Mouse (Mus musculus) left cerebral cortex, adult 18-20 months (tissue): ENCODE measurements around the gene Arap1. TPM values are rescaled to one million over a fixed set of nuclear protein-coding genes. Genes with fewer than 3 reads are reported as not detected.

Source experiments
- DNase-seq, 2 experiments: peaks; one replicate each; pipeline ENCODE4 v3.0.0; 2021 to 2022; ENCODE audit warnings: low spot score in 2 of 2, mixed read lengths in 1 of 2
- total RNA-seq, 2 experiments: library from RNA; stranded (reverse); gene quantifications; 2 replicates each; pipeline ENCODE4 v1.2.3; 2021

Arap1 gene
- total RNA-seq, 2 experiments from 2014 or later, result 15.6 to 24.1 TPM

DNA sequence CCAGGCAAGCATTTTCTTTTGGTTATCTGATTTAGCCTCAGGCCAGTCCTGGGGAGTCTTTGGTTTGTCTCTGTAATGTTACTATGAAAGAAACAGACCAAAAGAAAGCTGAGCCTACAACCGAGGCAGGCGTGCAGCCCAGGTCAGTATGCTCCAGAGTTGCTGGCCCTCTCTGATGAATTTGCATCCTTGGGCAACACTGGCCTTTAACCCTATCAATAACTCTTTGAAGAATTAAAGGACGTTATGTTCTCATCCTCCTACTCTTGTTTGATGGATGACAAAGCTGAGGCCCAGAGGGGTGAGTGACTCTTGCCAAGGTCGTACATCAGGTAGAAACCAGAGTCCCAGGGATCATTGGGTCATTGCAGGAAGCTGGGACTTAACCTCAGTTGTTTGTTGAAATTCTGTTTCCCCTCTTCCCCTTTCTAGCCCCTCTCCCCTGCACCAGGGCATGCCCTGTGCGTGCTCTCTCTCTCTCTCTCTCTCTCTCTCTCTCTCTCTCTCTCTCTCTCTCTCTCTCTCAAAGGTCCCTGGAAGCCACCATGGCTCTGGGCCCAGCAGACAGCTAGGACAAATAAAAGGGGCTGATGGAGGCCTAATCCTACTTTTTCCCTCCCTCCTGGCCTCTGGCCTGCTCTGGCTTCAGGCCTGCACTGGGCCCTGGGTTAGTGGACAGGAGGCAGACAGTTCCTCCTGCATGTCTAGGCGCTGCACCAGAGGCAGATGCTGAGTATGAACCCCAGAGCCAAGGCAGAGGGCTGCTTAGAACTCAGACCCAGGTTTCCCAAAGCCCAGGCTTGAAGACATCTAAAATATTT is 23.5 kb upstream of the Arap1 start:
- no peak for DNase-seq

DNA sequence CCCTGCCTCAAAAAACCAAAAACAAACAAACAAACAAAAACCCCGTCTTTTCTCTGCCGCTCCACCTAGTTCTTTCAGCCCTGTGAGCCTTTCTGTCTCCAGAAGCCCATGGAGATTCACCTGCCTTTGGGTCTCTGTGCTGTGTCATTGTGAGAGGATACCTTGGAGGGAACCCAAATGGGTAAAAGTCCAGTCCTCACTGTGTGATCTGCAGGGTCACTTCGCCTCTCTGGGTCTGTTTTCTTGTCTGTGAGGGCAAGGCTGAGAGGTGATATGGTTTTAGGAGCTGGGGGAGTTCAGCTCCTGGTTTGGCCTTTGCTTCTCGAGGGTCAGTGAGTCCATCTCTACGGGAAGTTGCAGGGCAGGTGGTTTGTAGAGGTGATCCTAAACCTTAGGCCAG is 21.9 kb upstream of the Arap1 start:
- no peak for DNase-seq

DNA sequence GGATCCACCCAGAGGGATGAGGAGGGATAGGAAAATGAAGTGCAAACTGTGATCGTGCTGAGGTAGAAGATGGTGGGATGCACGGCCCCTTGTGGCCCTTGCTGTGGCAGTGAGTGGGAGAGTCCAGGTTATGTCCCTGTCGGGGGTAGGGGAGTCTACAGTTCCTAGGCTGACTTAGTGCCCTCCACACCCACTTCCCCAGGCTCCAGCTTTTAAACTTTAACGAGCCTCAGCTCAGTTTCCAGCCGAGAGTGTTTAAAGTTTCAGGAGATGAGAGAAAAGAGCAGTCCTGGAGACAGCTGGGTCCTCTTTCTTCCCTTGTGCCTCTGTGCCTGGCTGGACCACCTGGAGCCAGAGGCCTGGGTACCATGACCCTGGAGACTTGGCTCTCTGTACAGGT is 20.6 kb upstream of the Arap1 start:
- DNase-seq, result no peak

DNA sequence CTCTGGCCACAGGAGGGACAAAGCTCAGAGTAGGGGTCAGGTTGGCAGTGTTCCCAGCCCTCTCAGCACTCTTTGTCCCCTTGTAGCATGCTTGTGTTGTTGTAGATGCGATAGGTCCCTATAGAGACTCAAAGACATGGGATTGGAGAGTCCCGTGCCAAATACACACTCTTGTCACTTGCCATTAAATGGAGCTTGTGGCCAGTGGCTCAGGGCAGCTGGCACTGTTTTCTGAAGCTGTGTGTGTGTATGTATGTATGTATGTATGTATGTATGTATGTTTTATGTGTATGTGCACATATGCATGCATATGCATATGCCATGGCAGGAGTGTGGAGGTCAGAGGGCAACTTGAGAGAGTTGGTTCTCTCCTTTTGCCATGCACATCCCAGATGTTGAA is 20.1 kb upstream of the Arap1 start:
- no peak for DNase-seq

DNA sequence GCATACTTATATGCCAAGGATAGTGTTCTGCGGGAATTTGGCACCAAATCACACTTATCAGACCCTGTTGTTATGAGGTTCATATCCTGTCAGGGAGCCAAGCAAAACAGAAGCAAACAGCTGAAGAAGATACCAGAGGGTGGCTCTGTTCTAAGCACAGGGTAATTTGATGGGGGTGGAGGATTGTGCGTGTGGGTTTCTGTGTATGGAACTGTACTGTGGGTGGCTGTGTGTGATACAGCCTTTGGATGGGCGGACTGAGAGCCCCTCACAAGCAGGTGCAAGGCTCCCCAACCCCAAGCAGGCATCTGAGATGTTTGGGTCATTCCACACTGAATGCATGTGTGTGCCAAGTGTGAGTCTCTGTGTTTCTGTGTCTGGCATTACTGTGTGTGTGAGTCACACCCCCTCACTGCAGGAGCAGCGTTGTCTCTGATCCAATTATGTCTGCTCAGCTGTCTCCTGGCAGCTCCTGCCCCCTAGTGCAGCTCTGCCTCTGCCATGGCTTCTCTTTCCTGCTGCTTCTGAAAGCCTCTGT is 19.2 kb upstream of the Arap1 start:
- DNase-seq, result peak; percentile 58 to 75

DNA sequence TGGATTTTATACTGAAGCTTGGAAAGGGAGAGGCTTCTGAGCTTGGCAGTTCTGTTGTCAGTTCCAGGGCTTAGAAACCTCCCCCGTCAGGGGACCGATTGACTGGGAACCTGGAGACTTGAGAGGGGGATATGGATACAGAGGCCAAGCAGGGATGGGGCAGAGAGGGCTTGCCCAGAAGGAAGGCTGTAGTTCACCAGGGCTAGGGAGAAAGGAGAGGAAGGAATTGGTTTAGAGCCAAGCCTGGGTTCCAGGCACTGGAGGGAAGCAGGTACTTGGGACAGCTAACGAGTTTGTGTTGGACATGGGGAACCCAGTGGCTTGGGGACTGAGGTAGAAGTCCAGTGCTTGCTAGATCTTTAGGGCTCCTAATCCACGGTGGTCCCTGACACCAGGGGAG is 18.3 kb upstream of the Arap1 start:
- DNase-seq, result no peak

DNA sequence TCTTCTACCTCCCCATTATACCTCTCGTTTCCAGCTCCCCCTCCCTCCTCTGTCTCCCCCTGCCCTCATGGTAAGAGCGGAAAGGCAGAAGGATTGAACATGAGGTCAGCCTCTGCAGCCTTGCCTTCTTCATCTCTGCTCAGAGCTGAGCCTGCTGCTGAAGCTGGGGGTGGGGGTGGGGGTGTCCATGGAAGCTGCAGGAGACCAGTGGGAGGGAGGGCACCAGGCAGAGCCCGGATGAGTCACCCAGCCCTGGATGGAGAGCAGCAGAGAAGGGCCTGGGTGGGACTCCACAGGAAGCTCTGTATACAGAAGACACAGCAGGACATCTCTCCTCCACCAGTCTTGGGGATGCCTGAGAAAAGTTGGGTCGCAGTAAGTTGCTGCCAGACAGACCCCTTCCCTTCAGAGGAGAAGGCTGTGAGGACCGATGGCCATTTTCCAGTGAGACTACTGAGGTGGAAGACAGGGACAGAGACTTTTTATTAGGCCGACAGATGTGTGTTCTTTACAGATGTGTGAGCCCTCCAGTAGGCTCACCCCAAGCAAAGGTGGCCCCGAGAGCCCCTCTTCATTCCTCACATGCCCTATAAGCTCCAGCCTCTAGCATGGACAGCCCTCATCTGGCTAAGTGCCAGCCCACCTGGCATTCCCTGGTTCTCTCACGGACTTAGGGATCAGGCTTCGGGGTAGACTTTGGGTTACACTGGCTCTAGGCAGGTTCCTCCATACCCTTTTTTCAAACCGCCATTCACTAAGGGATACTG is 17.6 kb upstream of the Arap1 start:
- no peak for DNase-seq

DNA sequence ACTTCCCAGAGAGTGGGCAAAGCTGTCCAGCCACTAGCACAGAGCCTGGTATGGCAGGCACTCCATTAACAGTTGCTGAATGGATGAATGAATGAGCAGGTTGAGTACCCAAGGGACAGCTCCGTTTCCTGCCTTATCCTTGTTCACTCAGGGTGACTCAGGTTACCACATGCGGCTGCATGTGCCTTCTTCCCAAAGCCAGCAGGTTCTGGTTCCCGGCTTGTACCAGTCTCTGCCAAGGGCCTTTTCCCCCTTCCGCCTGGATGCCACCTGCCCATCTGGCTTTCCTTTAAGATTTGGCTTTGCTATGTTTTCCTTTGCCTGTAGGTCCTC is 17.1 kb upstream of the Arap1 start:
- no peak for DNase-seq

DNA sequence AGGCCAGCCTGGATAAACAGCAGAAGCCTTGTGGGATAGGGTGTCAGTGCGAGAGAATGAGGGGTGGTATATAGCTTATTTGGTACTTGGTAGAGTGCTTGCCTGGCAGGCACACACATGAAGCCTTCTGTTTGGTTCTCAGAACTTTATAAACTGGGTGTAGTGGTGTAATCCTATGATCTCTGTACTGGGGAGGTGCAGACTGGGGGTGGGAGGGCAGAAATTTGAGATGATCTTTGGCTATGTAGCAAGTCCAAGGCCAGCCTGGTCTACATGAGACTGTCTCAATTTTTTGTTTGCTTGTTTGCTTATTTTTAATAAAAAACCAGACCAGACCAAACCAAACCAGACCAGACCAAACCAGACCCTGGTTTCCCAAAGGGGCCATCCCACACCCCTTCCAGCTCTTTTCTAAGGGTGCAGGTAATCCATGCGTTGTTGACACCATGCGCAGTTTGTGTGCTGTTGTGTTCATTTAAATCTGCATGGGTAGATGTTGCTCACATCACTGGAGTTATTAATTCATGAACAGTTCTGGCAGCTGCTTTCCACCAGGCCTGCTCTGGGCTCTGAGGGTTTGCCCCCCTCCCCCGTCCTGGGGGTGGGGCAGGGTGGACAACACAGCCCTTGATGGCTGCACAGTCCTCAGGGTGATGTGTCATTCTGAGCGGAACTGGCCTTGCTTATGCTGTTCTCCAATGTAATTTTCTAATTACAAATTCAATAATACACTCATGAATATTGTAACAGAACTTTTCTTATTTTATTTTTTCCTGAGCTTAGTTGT is 15.6 kb upstream of the Arap1 start:
- no peak for DNase-seq

DNA sequence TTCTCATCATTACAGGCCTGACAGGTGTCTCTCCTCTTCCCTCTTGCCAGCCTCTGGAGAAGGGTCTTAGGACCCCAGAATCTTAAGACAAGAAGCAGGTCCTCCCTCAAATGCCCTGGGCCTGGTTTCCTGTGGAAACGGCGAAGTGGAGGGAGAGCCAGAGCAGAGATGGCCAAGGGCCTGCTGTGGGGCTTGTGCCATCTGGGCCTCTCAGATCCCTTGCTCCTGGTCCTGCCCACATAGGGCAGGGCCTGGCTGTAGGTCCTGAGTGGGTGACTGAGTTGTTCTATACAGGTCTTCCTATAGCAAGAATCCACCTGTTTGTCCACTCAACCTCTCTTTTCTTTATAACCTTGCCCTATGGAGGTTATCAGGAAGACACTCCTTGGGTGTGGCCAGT is 12.6 kb upstream of the Arap1 start:
- no peak for DNase-seq

DNA sequence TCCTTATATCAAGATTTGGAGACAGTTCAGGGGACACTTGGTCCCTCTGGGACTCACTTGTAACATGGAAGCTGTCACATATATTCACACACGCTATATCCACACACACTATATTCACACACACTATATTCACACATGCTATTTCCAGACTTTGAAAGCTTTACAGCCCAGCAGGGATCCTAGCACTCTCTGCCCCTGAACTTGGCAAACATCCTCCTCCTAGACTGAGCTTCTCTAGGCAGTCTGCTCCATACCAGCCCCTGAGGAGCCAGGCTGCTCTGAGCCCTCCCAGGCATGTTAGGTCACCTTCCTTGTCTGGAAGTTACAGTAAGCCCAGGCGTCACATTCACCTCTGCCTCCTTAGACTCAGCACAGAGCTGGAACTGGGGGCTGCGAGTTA is 11.2 kb upstream of the Arap1 start:
- no peak for DNase-seq

DNA sequence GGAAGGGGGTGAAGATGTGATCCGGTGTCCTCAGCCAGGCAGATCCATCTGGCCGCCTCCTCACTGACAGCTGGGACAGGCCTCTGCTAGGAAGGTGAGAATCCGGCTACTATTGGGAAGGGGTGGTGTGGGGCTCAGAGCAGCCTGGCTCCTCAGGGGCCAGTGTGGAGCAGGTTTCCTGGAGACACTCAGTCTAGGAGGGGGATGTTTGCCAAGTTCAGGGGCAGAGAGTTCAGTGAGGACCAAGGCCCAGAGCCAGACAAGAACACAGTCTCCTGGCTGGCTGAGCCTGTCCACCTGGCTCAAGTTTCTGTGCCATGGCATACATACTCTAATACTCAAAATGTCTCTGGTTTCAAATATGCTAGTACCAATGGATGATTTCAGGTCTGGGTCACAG is 10.5 kb upstream of the Arap1 start:
- no peak for DNase-seq

DNA sequence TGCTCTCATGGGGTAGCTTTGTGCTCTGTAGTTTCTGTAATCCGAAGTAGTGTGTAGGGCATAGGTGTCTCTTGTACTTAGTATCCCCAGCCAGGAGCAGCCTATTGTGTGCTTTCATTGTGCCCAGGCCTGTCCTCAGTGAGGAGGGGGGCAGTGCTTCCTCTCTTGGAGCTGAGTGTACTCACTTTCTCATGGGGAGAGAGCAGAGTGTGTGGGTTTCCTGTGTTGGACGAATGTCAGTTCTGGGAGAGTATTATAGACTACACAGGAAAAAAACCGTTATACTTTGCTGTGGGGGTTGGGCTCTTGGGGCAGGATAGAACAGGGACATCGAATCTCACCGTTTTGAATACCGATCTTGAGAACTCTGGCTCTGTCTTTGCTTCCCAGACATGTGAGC is 6.5 kb upstream of the Arap1 start:
- DNase-seq, result no peak

DNA sequence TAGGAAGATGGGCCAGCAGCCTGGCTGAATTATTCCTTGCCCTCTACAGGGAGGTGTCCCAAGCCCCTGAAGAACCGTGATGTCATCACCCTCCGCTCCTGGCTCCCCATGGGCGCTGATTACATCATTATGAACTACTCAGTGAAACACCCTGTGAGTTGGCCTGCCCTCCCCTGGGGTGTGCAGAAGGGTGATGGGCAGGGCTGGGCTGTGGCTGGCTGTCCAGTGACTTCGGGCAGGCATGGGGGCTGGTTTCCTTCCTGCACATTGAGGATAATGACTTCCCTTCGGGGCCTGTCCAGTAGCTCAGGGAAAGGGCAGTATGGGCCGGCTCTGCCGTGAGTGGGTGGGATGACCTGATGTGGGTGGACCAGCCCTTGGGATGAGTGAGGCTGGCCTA is 4.7 kb upstream of the Arap1 start:
- no peak for DNase-seq

DNA sequence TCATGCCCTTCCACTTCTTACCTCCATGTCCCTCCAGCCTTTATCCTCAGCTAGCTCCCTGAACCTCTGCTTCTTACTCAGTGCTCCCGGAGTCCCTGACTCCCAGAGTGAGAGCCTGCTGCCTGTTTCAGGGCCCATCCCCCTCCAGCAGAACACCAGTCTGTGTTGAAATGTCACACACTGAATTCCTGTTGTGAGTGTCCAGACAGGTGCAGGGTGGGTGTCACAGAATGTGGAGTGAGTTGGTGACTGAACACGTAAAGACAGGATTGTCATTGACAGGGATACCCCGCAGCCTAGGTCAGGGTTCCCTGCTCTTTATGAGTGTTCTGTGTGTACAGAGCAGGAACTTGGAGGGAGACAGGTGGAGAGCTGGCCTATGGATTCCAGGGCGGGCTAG is 3.0 kb upstream of the Arap1 start:
- no peak for DNase-seq

DNA sequence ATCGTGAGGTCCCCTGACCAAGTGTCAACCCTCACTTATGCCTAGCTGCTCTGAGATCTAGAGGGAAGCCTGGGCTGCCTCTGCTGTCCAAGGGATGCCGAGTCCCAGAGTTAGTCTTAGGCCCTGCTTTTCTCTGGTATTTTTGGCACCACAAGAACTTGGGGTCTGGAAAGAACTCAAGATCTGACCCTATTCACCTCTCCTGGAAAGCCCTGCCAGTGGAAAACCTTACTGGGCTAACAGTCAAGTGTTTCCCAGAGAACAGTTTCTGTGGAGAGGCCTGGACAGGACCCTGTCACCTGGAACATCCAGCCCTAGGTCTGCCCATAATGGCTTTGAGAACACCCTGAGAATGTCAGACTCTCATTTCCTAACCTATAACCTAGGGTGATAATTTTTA is 876 bp upstream of the Arap1 start:
- no peak for DNase-seq

DNA sequence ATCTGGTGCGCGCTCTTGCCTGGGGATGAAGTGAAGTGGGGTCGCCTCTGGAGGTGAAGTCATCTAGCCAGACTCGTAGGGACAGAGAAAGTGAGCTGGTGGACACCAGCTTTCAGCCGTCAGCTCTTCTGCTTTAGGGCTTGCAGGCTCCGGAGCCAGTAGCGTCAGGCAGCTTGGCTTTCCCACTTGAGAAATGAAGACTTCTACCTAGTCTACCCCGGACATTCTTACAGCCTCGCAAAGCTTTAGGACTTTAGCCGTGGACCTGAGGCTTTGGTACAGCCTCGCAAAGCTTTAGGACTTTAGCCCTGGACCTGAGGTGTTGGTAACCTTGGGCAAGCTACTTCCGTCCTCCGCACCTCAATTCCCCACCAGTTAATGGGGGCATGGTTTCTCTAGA is 445 bp downstream of the Arap1 start:
- no peak for DNase-seq

DNA sequence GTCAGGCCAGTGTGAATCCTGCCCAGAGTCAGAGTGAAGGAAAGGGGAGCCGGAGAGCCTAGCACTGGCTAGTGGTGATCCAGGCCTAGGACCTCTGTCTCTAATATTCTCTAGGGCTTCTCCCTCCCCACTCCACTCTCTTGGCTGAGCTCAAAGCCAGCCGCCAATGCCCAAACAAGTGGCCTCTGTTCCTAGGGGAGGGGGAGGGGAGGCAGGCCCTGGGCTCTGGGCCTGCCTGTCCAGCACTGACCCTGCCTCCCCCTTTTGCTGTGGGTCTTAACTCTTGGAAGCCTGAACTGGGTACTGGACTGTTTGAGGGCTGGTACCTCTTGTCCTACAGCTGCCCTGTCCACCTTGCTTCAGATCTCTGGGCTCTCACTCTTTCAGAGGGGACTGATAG is 2.0 kb downstream of the Arap1 start:
- DNase-seq, result peak in 1 of 2 experiments; percentile 41

DNA sequence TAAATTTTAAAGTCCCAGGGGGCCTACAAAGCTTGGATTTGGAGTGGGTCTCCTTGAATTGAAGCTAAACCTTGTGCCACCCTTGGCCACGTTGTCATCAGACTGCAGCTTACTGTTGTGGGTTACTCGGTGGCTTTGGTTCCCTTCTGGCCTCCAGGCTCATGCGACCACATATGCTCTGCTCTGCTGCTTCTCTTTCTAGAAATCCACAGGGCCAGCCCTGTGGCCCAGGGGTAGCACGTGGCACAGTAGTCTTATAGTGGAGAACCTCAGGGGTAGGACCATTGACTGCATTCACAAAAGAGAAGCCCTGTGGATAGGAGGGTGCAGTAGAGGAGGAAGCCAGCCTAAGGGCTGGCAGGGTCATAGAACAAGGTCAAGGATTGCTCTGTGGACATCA is 4.5 kb downstream of the Arap1 start:
- DNase-seq, result no peak

DNA sequence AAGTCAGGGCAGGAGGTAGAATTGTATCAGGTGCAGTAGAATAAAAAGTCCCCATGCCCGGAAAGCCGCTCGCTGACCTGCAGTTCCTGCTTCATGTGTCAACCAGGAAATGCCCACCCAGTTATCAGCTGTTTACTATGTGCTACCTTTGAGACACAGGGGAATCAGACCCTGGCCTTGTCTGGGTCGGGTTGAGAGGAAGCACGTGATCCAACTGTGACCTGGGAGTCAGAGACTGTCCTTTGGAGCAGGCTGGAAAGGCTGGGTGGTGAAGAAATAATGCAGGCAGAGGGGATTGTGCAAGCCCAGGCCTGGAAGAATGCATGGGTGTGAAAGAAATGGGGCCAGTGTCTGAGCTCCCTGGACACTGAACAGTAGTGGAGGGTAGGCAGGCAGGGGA is 6.6 kb downstream of the Arap1 start:
- DNase-seq, result no peak

DNA sequence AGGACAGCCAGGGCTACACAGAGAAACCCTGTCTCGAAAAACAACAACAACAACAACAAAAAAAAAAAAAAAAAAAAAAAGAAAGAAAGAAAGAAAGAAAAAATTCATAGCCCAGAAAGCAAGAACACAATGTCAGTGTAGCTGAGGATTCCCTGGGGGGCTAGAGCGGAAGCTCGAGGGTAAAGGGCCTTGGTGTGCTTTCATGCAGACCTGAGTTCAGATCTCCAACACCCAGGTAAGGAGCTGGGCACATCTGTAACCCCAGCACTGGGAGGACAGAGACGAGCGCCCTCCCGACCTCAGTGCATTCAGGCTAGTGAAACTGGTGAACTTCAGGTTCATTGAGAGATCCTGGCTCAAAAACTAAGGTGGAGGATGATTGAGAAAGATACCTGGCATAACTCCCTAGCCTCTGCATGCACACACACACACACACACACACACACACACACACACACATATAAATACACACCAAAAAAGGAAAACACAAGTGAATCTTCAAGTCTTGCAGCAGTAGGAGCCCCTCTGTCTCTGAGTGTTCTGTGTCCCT is 7.8 kb downstream of the Arap1 start:
- no peak for DNase-seq

DNA sequence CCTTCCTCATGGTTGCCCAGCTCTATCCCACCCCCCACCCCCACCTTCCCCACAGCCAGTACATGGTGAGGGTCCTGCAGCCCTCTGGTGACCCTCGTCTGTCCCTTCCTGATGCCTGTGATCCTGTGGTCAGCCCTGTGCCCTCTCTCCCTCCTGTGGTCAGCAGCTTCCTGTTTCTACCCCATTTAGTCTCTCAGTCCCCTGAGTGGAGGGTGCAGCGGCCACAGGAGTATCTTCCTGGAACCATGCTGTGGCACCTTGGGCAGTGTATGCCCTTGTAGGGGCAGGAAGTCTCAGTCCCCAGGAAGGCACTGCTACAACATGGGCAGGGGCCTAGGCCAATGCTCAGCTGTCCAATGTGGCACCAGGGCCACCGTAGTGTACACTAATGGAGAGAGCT is 9.0 kb downstream of the Arap1 start:
- DNase-seq, result no peak
